Mouse (Mus musculus): Measurements from ENCODE around the gene Pcgf2.
A peak's percentile ranks its signal among the peaks of the same experiment; 100 is the strongest.
"Not testable (repeated sequence)": the region's sequence is repeated elsewhere in the genome, so short reads cannot be mapped to it uniquely, and the experiment has no call there.

Gene Pcgf2

GRCm38 (mm10) chr11:97716021-97716420 is 15.7 kb upstream of the Pcgf2 start:
- no peak for DNase-seq

GRCm38 (mm10) chr11:97714784-97715760 is 14.8 kb upstream of the Pcgf2 start:
- no peak for DNase-seq

GRCm38 (mm10) chr11:97714356-97714755 is 14.1 kb upstream of the Pcgf2 start:
- no peak for DNase-seq

- DNase-seq, result no peak
Measured at GRCm38 (mm10) chr11:97713896-97714295, 13.6 kb upstream of the Pcgf2 start.

GRCm38 (mm10) chr11:97712286-97712685 is 12.0 kb upstream of the Pcgf2 start:
- no peak for DNase-seq

GRCm38 (mm10) chr11:97711200-97711900 is 11.1 kb upstream of the Pcgf2 start:
- no peak for DNase-seq

- not testable (repeated sequence) for DNase-seq
Measured at GRCm38 (mm10) chr11:97710067-97710466, 9.8 kb upstream of the Pcgf2 start.

GRCm38 (mm10) chr11:97703039-97703826 is 2.9 kb upstream of the Pcgf2 start, which contains the start of gene Psmb3:
Psmb3 (plus strand) TSS chr11:97703399.
- peak; percentile 99 for DNase-seq

- peak; percentile 89 for DNase-seq
Measured at GRCm38 (mm10) chr11:97702393-97702745, 2.1 kb upstream of the Pcgf2 start.

GRCm38 (mm10) chr11:97701581-97702392 is 1.5 kb upstream of the Pcgf2 start:
- no peak for DNase-seq

- no peak for DNase-seq
Measured at GRCm38 (mm10) chr11:97700746-97701580, 666 bp upstream of the Pcgf2 start.

GRCm38 (mm10) chr11:97699626-97700002 is 683 bp downstream of the Pcgf2 start:
- DNase-seq, result peak; percentile 83

- peak; percentile 64 for DNase-seq
Measured at GRCm38 (mm10) chr11:97698741-97699611, 1.3 kb downstream of the Pcgf2 start.

- DNase-seq, result no peak
Measured at GRCm38 (mm10) chr11:97697891-97698529, 2.3 kb downstream of the Pcgf2 start.

- no peak for DNase-seq
Measured at GRCm38 (mm10) chr11:97697199-97697890, 3.0 kb downstream of the Pcgf2 start.

GRCm38 (mm10) chr11:97696669-97697068 is 3.6 kb downstream of the Pcgf2 start:
- no peak for DNase-seq

GRCm38 (mm10) chr11:97695712-97696401 is 4.4 kb downstream of the Pcgf2 start:
- no peak for DNase-seq

Data from cerebellum, adult 8-10 months (tissue).